Mouse (Mus musculus): Measurements from ENCODE around the gene Stard9. TPM values are rescaled to one million over a fixed set of nuclear protein-coding genes. Genes with fewer than 3 reads are reported as not detected.
"Not testable (repeated sequence)": the region's sequence is repeated elsewhere in the genome, so short reads cannot be mapped to it uniquely, and the experiment has no call there.

The Stard9 gene
- polyA plus RNA-seq, 1 experiment from 2014 or later = 7.0 TPM

GRCm38 (mm10) chr2:120663491-120664154 lies 34.7 kb downstream of the Stard9 start:
- Histone ChIP-seq H3K4me2 (replicated peaks) (no peak overlapping the region), H3K4me3 (replicated peaks; ENCODE audit: low read length) (no peak overlapping the region), H3K27me3 (ENCODE audit: control insufficient read depth, insufficient read depth, low read length) (no peaks in the 10 kb centered on the region), H3K9ac (peak overlapping the region; percentile 8; the same call in 1 of the 2 replicates), H3K36me3 (replicated peaks; ENCODE audit: control insufficient read depth, insufficient read depth) (peaks cover 4% of the 10 kb centered on the region; the same call in 1 of the 2 replicates), H3K27ac (no peak overlapping the region), H3K9me3 (ENCODE audit: control insufficient read depth, low read length) (no peaks in the 10 kb centered on the region), H3K4me1 (replicated peaks; ENCODE audit: control insufficient read depth, insufficient read depth, low read length) (no peaks in the 10 kb centered on the region)
- ATAC-seq (ENCODE audit: low FRiP score) (no peak), DNase-seq (ENCODE audit: low spot score) (no peak)
- WGBS = 74% methylated on average over 3 of the region's 3 CpGs

DNA sequence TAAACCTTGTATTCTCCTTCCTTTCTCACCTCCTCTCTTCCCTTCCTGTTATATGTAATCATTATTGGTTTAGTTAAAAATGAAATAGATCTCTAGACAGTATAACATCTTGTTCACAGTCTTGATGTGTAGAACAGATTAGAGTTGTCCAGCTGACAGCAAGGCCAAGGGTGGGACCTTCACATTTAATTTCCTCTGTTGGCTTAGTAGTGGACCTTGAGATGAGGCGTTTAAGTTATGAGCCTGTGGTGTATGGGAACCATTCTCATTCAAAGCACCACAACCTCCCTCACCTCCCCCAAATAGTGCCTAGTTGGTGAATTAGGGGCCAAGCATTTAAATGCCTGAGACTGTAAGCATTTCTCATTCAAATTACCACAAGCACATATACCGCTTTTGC lies 38.5 kb downstream of the Stard9 start:
- 94% methylated on average over 2 of the region's 2 CpGs for WGBS
- Histone ChIP-seq H3K36me3 (replicated peaks; ENCODE audit: control insufficient read depth, insufficient read depth) (peaks cover 4% of the 10 kb centered on the region; the same call in 1 of the 2 replicates), H3K4me3 (replicated peaks; ENCODE audit: low read length) (no peak overlapping the region), H3K27me3 (ENCODE audit: control insufficient read depth, insufficient read depth, low read length) (no peaks in the 10 kb centered on the region), H3K4me1 (replicated peaks; ENCODE audit: control insufficient read depth, insufficient read depth, low read length) (no peaks in the 10 kb centered on the region), H3K9me3 (ENCODE audit: control insufficient read depth, low read length) (no peaks in the 10 kb centered on the region), H3K4me2 (replicated peaks) (no peak overlapping the region), H3K27ac (no peak overlapping the region), H3K9ac (no peak overlapping the region)
- ATAC-seq (ENCODE audit: low FRiP score) = no peak
- no peak for DNase-seq (ENCODE audit: low spot score)

GRCm38 (mm10) chr2:120670253-120670652 lies 41.3 kb downstream of the Stard9 start:
- H3K27me3 ChIP-seq (ENCODE audit: control insufficient read depth, insufficient read depth, low read length) = no peaks in the 10 kb centered on the region
- H3K9ac ChIP-seq = no peak overlapping the region
- H3K4me2 ChIP-seq (replicated peaks) = no peak overlapping the region
- H3K9me3 ChIP-seq (ENCODE audit: control insufficient read depth, low read length) = no peaks in the 10 kb centered on the region
- WGBS = 80% methylated on average over 2 of the region's 2 CpGs
- H3K4me1 ChIP-seq (replicated peaks; ENCODE audit: control insufficient read depth, insufficient read depth, low read length) = no peaks in the 10 kb centered on the region
- DNase-seq (ENCODE audit: low spot score) = peak; percentile 48
- H3K27ac ChIP-seq = no peak overlapping the region
- no peak overlapping the region for H3K4me3 ChIP-seq (replicated peaks; ENCODE audit: low read length)
- H3K36me3 ChIP-seq (replicated peaks; ENCODE audit: control insufficient read depth, insufficient read depth) = peaks cover 15% of the 10 kb centered on the region
- ATAC-seq (ENCODE audit: low FRiP score) = no peak

GRCm38 (mm10) chr2:120681151-120681550 lies 52.2 kb downstream of the Stard9 start:
- not testable (repeated sequence) for H3K4me3 ChIP-seq (replicated peaks; ENCODE audit: low read length); H3K4me2 ChIP-seq (replicated peaks); H3K4me1 ChIP-seq (replicated peaks; ENCODE audit: control insufficient read depth, insufficient read depth, low read length); H3K9ac ChIP-seq; H3K9me3 ChIP-seq (ENCODE audit: control insufficient read depth, low read length); DNase-seq (ENCODE audit: low spot score); H3K27ac ChIP-seq; ATAC-seq (ENCODE audit: low FRiP score); H3K27me3 ChIP-seq (ENCODE audit: control insufficient read depth, insufficient read depth, low read length)
- peaks cover 14% of the 10 kb centered on the region; the same call in 1 of the 2 replicates for H3K36me3 ChIP-seq (replicated peaks; ENCODE audit: control insufficient read depth, insufficient read depth)
- WGBS = 92% methylated on average over 7 of the region's 7 CpGs

- peaks cover 81% of the 10 kb centered on the region for H3K36me3 ChIP-seq (replicated peaks; ENCODE audit: control insufficient read depth, insufficient read depth)
These were observed 68.8 kb downstream of the Stard9 start for GRCm38 (mm10) chr2:120697767-120698166.

GRCm38 (mm10) chr2:120700379-120700885 lies 71.5 kb downstream of the Stard9 start:
- WGBS = 89% methylated on average over 3 of the region's 3 CpGs
- no peaks in the 10 kb centered on the region for H3K27me3 ChIP-seq (ENCODE audit: control insufficient read depth, insufficient read depth, low read length)
- no peak overlapping the region for H3K4me2 ChIP-seq (replicated peaks)
- H3K4me3 ChIP-seq (replicated peaks; ENCODE audit: low read length) = no peak overlapping the region
- H3K9ac ChIP-seq = no peak overlapping the region
- no peaks in the 10 kb centered on the region for H3K9me3 ChIP-seq (ENCODE audit: control insufficient read depth, low read length)
- H3K36me3 ChIP-seq (replicated peaks; ENCODE audit: control insufficient read depth, insufficient read depth) = peaks cover 76% of the 10 kb centered on the region
- DNase-seq (ENCODE audit: low spot score) (no peak), ATAC-seq (ENCODE audit: low FRiP score) (no peak)
- H3K27ac ChIP-seq = no peak overlapping the region
- H3K4me1 ChIP-seq (replicated peaks; ENCODE audit: control insufficient read depth, insufficient read depth, low read length) = no peaks in the 10 kb centered on the region

More at GRCm38 (mm10) chr2:120697767-120698166, 68.8 kb downstream of the Stard9 start:
- no peaks in the 10 kb centered on the region for H3K4me1 ChIP-seq (replicated peaks; ENCODE audit: control insufficient read depth, insufficient read depth, low read length)
- no peaks in the 10 kb centered on the region for H3K9me3 ChIP-seq (ENCODE audit: control insufficient read depth, low read length)
- DNase-seq (ENCODE audit: low spot score) (no peak), ATAC-seq (ENCODE audit: low FRiP score) (no peak)
- H3K27me3 ChIP-seq (ENCODE audit: control insufficient read depth, insufficient read depth, low read length) = no peaks in the 10 kb centered on the region
- 86% methylated on average over 5 of the region's 5 CpGs for WGBS
- H3K4me2 ChIP-seq (replicated peaks) = no peak overlapping the region
- H3K4me3 ChIP-seq (replicated peaks; ENCODE audit: low read length) = no peak overlapping the region
- no peak overlapping the region for H3K27ac ChIP-seq
- H3K9ac ChIP-seq = no peak overlapping the region

- Histone ChIP-seq H3K9ac (no peak overlapping the region), H3K27ac (no peak overlapping the region), H3K4me3 (replicated peaks; ENCODE audit: low read length) (no peak overlapping the region), H3K4me1 (replicated peaks; ENCODE audit: control insufficient read depth, insufficient read depth, low read length) (no peaks in the 10 kb centered on the region), H3K27me3 (ENCODE audit: control insufficient read depth, insufficient read depth, low read length) (no peaks in the 10 kb centered on the region), H3K36me3 (replicated peaks; ENCODE audit: control insufficient read depth, insufficient read depth) (peaks cover 62% of the 10 kb centered on the region), H3K9me3 (ENCODE audit: control insufficient read depth, low read length) (no peaks in the 10 kb centered on the region), H3K4me2 (replicated peaks) (no peak overlapping the region)
- no peak for ATAC-seq (ENCODE audit: low FRiP score)
- WGBS = 85% methylated on average over 5 of the region's 5 CpGs
- DNase-seq (ENCODE audit: low spot score) = no peak
These were observed 73.8 kb downstream of the Stard9 start for GRCm38 (mm10) chr2:120702675-120703074.

DNA sequence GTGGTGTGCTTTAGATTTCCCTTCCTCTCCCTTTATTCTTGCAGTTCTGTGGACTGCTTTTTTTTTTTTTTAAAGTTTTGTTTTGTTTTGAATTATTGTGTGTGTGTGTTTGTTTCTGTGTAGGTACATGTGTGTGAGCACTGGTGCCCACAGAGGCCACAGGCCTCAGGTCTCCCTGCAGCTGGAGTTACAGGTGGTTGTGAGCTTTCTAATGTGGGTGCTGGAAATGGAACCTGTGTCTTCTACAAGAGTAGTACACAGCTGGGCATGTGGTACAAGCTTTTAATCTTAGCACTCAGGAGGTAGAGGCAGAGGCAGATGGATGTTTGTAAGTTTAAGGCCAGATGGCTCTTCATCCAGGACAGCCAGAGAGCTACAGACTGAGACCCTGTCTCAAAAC lies 78.1 kb downstream of the Stard9 start:
- Histone ChIP-seq H3K9me3 (ENCODE audit: control insufficient read depth, low read length) (no peaks in the 10 kb centered on the region), H3K4me3 (replicated peaks; ENCODE audit: low read length) (no peak overlapping the region), H3K27me3 (ENCODE audit: control insufficient read depth, insufficient read depth, low read length) (no peaks in the 10 kb centered on the region), H3K4me2 (replicated peaks) (no peak overlapping the region), H3K27ac (no peak overlapping the region), H3K4me1 (replicated peaks; ENCODE audit: control insufficient read depth, insufficient read depth, low read length) (no peaks in the 10 kb centered on the region), H3K36me3 (replicated peaks; ENCODE audit: control insufficient read depth, insufficient read depth) (peaks cover 29% of the 10 kb centered on the region), H3K9ac (no peak overlapping the region)
- no peak for DNase-seq (ENCODE audit: low spot score)
- no peak for ATAC-seq (ENCODE audit: low FRiP score)

- H3K9me3 ChIP-seq (ENCODE audit: control insufficient read depth, low read length) = no peaks in the 10 kb centered on the region
- H3K36me3 ChIP-seq (replicated peaks; ENCODE audit: control insufficient read depth, insufficient read depth) = peaks cover 40% of the 10 kb centered on the region
- no peak overlapping the region for H3K4me3 ChIP-seq (replicated peaks; ENCODE audit: low read length)
- no peak overlapping the region for H3K9ac ChIP-seq
- DNase-seq (ENCODE audit: low spot score) = no peak
- H3K4me2 ChIP-seq (replicated peaks) = no peak overlapping the region
- H3K27me3 ChIP-seq (ENCODE audit: control insufficient read depth, insufficient read depth, low read length) = no peaks in the 10 kb centered on the region
- 91% methylated on average over 3 of the region's 3 CpGs for WGBS
- ATAC-seq (ENCODE audit: low FRiP score) = no peak
- H3K27ac ChIP-seq = no peak overlapping the region
- H3K4me1 ChIP-seq (replicated peaks; ENCODE audit: control insufficient read depth, insufficient read depth, low read length) = no peaks in the 10 kb centered on the region
These were observed 81.2 kb downstream of the Stard9 start for GRCm38 (mm10) chr2:120710154-120710553.
